Mouse (Mus musculus) testis, adult 2 months (tissue): Measurements from ENCODE around the gene Prkar1a.

Experiments used
- CTCF ChIP-seq: fragments of 200-500 bp; IDR thresholded peaks from 2 replicates; pipeline ENCODE4 v1.5.1; 2012; ENCODE audit warnings: low read depth, mild to moderate bottlenecking, inconsistent platforms, low read length, moderate library complexity; ENCODE audit not compliant: control insufficient read depth, insufficient read depth, insufficient replicate concordance
- POLR2A ChIP-seq: fragments of 200-500 bp; IDR thresholded peaks from 2 replicates; pipeline ENCODE4 v1.6.1; 2012; ENCODE audit warnings: low read depth, mild to moderate bottlenecking, inconsistent platforms, low read length, moderate library complexity; ENCODE audit not compliant: control insufficient read depth

DNA sequence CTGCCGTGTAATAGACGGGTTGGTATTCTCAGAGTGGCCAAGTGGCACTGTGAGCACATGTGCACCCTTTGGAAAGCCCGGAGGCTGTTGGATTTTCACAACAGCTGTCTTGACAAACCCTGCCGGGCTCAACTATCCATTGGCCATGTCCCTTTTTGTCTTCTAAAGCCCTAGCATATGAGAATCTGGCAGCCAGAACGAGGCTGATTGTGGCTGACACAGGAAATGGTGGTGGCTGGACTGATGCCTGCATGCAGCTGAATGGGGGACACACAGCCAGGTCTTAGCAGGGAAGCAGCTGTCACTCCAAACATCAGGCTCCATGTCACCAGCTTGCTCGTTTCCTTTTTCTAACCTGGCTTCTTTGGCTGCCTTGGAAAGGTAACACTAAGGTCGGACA, 695 bp upstream of the Prkar1a start:
- TF ChIP-seq CTCF (no peak), POLR2A (no peak)
